Mouse (Mus musculus): ENCODE measurements around the gene Gpx3.
"Not testable (repeated sequence)": the region's sequence is repeated elsewhere in the genome, so short reads cannot be mapped to it uniquely, and the experiment has no call there.

Gene Gpx3

DNA sequence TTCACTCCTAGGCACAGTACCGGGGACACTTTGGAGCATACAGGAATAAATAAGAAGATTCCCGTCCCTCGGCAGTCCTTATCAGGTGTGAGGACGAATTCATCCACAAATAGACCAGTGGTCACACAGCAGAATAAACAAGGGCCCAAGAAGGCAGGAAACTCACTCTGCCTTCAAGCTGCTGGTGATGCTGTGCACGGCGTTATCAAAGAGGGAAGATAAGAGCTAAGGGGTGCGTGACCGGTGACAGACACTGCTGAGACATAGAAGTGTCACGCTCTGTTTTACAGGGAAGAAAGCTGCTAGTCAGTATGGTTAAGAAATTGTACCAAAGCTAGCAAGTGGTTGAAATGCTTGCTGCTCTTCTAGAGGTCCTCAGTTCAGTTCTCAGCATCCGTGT, 22.3 kb upstream of the Gpx3 start:
- DNase-seq (ENCODE audit: extremely low read depth, low read depth), result no peak

DNA sequence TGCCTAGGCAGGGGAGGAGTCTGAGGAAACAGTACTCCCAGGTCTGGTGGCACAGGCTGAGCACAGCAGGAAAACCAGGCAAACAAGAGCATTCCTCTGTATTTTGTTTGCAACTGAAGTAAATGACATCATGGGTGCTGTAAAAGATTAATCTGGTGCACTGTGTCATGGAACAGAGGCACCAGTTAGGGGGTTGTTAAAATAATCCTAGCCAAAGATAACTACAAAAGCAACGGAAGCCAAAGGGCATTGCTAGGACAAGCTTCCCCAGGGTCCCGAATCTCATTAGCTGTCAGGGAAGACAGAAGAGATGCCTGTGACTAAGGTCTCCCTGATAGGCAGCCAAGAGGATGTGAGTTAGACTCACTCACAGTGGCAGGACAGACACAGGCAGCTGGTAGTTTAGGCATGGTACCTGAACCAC, 21.2 kb upstream of the Gpx3 start:
- DNase-seq (ENCODE audit: extremely low read depth, low read depth), result no peak

DNA sequence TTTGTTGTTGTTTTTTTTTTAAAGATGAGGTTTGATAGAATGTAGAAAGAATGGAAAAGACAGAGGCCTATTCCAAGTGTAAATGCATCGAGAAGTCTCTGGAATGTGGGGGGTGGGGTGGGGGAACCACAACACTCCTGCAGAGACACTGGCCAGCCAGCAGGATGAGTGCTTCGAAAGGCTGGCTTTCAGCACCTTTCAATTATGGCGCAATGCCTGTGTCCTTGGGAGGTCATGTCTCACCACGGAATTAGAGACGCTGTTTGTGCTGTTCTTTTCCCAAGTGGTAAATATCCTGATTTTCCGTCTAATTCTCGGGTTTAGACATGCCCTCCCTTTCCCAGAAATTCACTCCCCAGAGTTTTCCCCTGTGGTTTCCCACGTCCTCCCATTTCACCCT, 19.6 kb upstream of the Gpx3 start:
- no peak for DNase-seq (ENCODE audit: extremely low read depth, low read depth)

DNA sequence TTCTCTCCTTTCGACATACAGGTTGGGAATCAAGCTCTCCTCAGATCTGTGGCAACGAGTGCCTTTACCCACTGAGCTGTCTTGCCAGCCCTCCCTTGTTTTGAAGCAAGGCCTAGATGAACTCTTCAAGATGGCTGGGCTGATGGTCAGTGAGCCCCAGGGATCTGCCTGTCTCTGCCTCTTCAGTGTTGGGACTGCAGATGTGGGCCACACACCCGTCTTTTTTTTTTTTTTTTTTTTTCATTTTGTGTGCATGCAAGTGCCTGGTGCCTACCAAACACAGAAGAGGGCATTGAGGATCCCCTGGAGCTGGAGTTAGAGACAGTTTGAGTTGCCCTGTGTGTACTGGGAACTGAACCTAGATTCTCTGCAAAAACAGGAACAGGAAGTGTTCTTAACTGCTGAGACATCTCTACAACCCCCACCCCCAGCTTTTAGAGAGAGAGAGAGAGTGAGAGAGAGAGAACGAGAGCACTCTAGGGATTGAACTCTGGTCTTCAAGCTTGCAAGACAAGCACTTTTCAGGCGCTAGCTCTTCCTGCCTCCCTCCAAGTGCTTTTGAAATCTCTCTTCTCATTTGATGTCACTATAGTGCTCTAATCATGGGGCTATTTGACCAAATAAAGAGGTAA, 17.9 kb upstream of the Gpx3 start:
- peak; percentile 72 for DNase-seq (ENCODE audit: extremely low read depth, low read depth)

DNA sequence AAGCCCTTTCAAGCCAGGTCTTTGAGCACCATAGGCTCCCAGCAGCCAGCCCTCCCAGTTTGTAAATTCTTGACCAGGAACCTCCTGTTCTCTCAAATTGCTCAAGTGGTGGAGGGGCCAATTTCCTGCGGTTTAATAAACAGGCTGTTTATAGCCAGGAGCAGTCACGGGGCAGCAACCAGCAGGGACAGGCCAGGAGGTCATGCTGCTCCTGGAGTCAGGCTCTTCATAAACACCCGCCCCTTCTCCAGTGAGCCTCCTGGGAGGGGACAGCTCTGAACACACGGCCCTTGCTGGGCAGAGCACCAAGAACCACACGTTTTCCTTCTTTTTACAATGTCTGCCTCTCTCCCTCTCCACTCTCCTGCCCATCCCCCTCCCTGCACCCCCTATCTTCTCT, 17.3 kb upstream of the Gpx3 start:
- DNase-seq (ENCODE audit: extremely low read depth, low read depth), result no peak

DNA sequence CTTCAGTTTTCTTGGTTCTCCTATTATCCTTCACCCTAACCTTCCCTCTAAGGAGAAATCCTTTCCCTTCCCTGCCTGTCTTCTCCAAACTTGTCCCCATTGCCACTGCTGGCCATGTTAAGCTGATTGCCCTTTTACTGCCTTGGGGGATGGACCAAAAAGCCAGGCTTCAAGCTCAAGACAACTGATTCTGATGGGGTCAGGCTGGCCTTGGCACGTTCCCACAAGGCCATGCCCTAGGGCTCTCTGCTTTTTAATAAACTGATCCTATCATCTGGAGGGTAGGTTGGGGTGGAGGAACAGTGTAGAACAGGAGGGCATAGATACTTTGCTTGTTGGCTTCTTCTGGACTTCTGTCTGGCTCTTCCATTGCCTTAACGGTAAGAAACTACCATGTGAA, 16.8 kb upstream of the Gpx3 start:
- DNase-seq (ENCODE audit: extremely low read depth, low read depth), result no peak

DNA sequence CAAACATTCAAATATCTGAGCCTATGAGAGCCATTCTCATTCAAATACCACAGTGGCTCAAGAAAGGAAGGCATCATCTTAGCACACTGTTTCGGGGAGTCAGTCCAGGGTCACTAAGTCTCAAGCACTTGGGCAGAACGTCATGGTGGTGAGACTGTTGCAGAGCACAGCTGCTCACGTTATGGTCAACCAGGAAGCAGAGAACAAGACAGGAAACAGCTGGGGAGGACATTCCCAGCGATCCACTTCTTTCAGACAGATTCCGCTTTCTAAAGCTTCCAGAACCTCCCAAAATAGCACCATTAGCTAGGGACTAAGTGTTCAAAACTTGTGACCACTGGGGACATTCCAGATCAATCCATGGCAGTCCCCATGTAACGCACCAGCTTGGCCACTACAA, 14.3 kb upstream of the Gpx3 start:
- no peak for DNase-seq (ENCODE audit: extremely low read depth, low read depth)

DNA sequence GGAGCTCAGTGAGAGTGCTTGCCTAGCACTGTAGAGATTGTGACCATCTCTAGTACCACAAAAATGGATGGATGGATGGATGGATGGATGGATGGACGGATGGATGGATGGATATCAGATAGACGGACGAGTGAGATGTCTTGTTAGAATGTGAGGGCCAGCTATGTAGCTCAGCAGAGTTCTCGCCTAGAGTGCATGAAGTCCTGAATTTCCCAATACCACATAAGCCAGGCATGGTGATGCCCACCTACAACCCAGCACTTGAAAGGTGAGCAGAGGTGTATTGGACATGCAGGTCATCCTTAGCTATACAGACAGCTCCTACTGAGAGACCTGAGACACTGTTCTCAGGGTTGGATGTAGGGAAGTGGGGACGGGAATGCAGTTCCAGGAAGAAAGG, 10.9 kb upstream of the Gpx3 start:
- no peak for DNase-seq (ENCODE audit: extremely low read depth, low read depth)

DNA sequence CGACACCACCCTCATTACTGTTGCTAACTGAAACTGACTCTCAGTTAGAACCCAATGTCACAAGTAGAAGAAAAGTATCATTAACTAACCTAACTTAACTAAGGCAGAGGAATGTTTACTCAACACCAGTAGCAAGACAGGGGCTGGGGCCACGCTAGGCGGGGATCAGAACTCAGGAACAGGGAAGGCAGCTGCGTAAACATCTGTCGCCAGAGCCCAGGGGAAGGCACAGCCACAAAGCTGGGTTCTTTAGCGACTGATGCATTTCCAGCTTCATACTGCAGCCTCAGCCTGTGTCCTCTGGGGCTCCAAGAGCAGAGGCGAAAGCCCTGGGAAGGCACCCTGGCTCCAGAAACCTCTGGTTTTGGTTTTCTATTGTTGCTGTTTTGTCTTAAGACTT, 10.2 kb upstream of the Gpx3 start:
- DNase-seq (ENCODE audit: extremely low read depth, low read depth), result no peak

DNA sequence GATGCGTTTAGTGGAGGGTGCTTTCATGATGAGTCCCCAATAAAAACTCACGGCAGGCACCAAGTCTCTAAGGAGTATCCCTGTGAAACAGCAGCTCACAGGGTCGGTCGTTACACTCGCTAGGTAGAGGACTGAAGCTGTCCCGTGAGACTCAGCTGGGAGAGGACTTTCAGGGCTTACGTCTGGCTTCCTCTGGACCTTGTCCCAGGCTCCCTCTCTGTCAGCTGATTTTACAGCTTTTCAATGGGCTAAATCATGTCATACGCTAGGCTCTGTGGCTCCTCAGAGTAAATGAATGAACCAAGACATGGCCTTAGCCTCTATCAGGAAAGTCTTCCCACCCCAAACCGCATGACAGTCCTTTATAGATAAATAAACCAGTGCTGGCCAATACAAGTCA, 7.7 kb upstream of the Gpx3 start:
- DNase-seq (ENCODE audit: extremely low read depth, low read depth), result no peak

DNA sequence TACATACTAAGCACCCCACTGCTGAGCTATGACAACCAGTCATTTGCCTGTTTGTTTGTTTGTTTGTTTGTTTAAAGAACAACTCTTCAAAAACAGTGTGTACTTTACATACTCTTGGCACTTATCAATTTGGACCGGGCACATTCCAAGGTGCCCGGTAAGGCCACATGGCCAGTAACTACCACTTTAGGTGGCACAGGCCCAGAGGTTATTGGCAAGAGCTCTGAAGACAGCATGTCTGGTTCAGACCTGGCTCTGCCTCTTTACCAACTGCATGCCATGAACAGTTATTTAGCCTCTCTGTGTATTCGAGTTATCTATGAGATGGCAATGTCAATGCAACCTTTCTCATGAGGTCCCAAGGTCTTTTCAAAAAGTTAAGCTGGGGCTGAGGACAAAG, 5.6 kb upstream of the Gpx3 start:
- DNase-seq (ENCODE audit: extremely low read depth, low read depth), result not testable (repeated sequence)

DNA sequence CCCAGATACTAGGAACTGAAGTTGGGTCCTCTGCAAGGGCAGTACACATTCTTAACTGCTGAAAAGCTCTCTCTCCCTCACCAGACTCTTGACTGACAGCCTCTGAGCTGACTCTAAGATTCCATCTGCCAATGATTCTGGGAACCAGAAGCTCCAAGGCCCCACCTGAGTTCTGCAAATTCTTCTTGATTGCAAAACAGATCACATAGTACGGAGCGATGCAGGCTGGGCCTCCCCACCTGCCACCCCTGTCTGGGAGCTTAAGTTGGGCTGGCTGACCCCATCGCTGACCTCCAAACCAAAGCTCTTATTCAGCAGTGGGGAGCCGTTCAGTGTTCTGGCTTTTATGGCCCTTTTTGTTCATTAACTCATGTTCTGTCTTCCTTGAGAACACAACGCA, 4.8 kb upstream of the Gpx3 start:
- no peak for DNase-seq (ENCODE audit: extremely low read depth, low read depth)

DNA sequence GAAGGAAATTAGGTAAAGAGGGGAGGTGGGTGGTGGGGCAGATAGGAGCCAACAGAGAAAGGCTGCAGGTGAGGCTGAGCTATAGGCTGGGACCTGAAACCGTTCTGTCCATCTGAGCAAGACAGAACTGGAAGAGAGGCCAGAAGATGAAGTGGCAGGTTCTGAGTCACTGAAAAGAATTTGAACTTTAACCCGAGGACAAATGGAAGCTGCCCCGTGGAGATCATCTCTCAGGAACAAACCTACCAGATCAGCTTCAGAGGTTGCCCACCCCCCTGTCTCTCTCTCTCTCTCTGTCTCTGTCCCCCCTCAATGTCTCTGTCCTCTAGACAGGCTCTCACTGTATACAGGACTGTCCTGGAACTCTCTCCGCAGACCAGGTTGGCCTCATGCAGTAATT, 2.6 kb upstream of the Gpx3 start:
- DNase-seq (ENCODE audit: extremely low read depth, low read depth), result no peak

DNA sequence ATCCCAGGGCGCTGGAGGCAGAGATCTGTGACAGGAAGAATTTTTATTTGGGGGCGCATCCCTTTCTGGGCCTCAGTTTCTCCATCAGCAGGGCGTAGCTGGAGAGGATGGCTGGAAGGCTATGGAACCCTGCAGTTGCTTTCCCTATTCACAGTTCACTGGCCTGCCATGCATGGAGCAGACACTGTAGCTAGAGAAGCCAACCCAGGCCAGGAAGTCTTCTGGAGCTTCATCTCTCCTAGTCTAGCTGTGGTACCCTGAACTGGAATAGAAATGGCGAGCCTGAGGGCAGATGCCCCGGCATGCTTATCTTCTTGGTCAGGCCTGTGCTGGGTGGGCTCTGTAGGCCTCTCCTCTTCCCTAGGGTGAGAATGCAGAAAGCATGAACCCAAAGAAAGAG, 1.1 kb downstream of the Gpx3 start:
- DNase-seq (ENCODE audit: extremely low read depth, low read depth), result no peak

DNA sequence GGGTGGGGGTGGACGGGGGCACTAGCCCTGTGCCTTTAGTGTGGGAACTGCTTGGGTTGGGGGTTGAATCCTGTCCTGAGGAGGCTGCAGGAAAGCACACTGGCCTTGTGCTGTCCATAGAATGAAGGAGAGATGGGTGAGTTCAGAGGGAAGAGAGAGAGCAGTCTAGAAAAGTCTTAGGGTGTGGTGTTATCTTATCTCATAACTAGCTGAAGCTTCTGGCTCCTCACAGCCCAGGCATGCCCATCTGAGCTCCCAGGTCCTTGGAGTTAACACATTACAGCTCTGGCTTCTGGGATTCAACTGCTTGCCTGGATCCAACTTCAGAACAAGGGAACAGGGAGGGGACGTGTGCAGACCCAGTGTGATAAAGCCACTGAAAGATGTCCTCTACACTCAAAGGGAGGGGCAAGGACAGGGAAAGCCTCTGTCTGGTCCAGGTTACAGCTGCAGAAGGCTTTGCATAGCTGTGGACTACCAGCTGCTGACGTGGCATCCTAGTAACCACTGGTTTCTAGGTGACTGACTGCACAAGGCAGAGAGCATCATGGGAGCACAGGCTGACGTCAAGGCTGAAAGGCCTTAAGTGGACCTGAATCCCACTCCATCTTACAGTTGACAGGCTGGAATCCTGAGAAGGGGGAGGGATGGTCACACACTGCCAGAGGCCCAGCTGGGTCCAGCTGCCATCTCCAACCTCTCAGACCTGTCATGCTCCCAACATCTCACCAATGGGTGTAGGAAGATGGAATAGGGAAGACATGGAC, 1.9 kb downstream of the Gpx3 start:
- DNase-seq (ENCODE audit: extremely low read depth, low read depth), result no peak

DNA sequence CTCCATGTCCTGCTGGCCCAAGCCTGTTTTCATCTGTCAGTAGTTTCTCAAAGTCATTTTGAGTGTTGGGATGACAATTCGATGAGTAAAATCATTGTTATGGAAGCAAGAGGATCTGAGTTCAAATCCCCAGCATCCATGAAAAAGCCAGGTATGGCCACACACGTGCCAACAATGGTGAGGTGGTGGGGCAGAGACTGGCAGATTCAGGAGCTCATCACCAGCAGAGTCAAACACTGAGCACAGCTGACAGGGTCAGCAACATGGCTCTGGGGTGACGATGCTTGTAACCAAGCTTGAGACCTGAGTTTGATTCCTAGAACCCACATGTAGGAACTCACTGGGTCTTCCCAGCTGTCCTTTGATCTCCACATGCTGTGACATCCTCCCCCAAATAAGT, 2.8 kb downstream of the Gpx3 start:
- DNase-seq (ENCODE audit: extremely low read depth, low read depth), result no peak

DNA sequence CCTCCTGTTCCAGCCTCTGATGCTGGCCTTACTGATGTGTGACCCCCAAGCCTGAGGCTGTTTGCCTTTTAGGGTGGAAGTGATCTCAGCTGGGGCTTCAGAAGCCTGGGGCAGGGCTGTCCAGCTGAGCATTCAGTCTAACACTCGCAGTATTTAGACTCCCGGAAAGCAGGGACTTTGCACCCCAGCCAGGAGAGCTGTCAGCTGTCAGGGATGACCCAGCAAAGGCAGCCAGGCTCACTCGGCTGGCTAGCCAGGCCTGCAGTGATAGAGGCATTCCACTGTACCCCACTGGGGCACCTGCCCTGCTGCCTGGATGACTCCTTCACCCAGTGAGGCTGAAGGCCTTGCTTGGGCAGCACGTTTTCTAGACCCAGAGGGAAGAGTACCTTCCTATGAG, 3.7 kb downstream of the Gpx3 start:
- no peak for DNase-seq (ENCODE audit: extremely low read depth, low read depth)

DNA sequence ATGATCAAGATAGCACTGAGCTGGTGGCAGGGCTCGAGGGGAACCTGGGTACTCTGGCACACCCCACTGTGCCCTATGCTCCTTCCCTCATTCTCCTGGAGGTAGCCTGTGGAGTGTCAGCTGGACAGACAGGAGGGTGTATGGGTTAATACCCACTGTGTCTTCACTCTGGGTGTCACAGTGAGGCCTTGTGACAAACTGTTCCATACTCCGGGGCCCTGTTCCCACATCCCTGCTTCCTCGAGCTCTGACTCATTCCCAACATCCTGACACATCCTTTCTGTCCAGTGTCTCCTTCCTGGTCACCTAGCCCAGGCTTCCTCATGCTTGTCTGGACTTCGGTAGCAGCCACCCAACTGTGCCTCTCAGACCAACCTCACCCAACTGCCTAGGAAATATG, 4.2 kb downstream of the Gpx3 start:
- DNase-seq (ENCODE audit: extremely low read depth, low read depth), result no peak

DNA sequence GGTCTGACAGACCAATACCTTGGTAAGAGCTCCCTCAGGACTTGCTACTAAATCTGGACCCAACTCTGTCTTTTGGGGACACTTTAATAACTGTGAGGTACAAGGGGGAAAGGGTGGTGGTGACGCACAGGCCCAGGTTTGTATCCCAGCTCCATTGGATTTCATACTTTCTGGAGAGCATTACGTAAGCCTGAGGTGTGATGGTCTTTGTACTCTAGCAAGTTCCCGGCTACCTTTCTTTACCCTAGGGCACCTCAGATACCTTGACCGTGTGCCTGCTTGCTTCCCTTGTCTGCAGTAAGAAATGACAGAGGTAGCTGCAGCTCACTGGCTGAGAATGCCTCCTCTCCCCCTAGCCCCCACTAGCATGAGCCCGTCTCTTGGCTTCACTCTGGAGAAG, 5.0 kb downstream of the Gpx3 start:
- DNase-seq (ENCODE audit: extremely low read depth, low read depth), result no peak

DNA sequence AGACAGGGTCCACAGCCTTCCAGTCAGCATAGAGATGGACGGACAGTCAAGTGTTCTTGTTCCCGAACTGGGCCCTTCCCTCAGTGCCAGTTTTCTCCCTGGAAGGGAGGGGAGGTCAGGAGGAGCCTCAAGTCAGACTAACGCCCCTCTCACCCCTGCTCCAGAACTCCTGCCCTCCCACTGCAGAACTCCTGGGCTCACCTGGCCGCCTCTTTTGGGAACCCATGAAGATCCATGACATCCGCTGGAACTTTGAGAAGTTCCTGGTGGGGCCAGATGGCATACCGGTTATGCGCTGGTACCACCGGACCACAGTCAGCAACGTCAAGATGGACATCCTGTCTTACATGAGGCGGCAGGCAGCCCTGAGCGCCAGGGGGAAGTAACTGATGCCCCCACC, 7.0 kb downstream of the Gpx3 start:
- no peak for DNase-seq (ENCODE audit: extremely low read depth, low read depth)

DNA sequence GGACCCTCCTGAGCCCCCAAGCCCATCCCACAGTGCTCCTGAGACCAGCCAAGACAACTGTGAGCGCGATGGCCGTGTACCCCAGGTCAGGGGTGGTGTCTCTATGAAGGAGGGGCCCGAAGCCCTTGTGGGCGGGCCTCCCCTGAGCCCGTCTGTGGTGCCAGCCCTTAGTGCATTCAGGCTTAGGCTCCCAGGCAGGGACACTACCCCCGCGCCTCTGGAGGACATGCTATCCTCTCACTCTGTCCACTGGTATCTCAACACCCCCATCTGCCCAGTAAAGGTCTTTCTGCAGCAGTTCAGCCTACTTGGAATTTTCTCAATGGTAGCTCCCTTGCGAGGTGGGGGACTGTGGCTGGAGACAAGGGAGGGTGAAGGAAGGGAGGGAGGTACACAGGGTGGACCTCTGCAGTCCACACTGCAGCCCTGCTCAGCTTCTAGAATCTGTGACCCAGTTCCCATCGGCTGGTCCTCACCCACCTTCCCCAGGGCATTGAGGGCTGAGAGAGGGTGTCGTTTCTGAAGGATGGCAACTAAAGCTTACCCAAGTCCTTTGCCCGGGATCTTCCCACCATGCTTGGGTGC, 7.9 kb downstream of the Gpx3 start:
- DNase-seq (ENCODE audit: extremely low read depth, low read depth), result no peak

DNA sequence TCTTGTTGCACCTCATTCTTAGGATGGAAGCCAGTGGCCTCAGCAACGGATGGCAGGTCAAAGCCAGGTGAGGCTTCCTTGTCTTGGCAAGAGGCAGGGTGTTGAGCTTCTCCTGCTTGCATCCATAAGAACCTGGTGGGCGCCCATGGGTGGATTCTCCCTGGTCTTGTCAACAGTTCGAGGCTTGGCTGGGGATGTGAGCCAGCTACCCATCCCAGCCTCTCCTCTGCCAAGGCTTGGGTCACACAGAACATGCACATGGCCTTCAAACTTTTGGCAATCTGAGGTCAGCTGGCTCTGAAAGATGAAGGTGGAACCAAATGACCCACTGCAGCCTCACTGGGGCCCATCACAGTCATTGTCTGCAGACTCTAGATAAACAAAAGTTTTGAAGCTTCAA, 8.9 kb downstream of the Gpx3 start:
- no peak for DNase-seq (ENCODE audit: extremely low read depth, low read depth)

Data from MEL-GATA-1-ER (cell line).